Mouse (Mus musculus): ENCODE results near the gene Tcl1b2. TPM values are rescaled to one million over a fixed set of nuclear protein-coding genes. Genes with fewer than 3 reads are reported as not detected.
"Not testable (repeated sequence)": the region's sequence is repeated elsewhere in the genome, so short reads cannot be mapped to it uniquely, and the experiment has no call there.

The Tcl1b2 gene
- polyA plus RNA-seq, 1 experiment from 2014 or later: not detected

GRCm38 (mm10) chr12:105173366-105173765, 27.6 kb downstream of the Tcl1b2 start:
- Histone ChIP-seq H3K9me3 (ENCODE audit: control insufficient read depth) (no peaks in the 10 kb centered on the region), H3K4me2 (replicated peaks; ENCODE audit: low read depth) (no peak overlapping the region), H3K27ac (ENCODE audit: low read depth, low read length) (no peak overlapping the region), H3K4me3 (ENCODE audit: low read depth, low read length) (no peak overlapping the region), H3K9ac (ENCODE audit: low read depth, low read length) (no peak overlapping the region), H3K36me3 (ENCODE audit: control insufficient read depth, insufficient read depth) (no peaks in the 10 kb centered on the region), H3K27me3 (replicated peaks; ENCODE audit: control insufficient read depth, insufficient read depth, low read length) (no peaks in the 10 kb centered on the region), H3K4me1 (replicated peaks; ENCODE audit: control insufficient read depth, insufficient read depth, low read length) (no peaks in the 10 kb centered on the region)
- ATAC-seq: no peak
- no peak for TF ChIP-seq CTCF (IDR thresholded peaks at IDR 0.05; ENCODE audit: low read depth)
- 88% methylated on average over 2 of the region's 2 CpGs for whole genome bisulfite sequencing

- H3K27ac ChIP-seq (ENCODE audit: low read depth, low read length); H3K36me3 ChIP-seq (ENCODE audit: control insufficient read depth, insufficient read depth); H3K9me3 ChIP-seq (ENCODE audit: control insufficient read depth); H3K4me1 ChIP-seq (replicated peaks; ENCODE audit: control insufficient read depth, insufficient read depth, low read length); H3K4me3 ChIP-seq (ENCODE audit: low read depth, low read length); H3K9ac ChIP-seq (ENCODE audit: low read depth, low read length); H3K4me2 ChIP-seq (replicated peaks; ENCODE audit: low read depth); ATAC-seq; H3K27me3 ChIP-seq (replicated peaks; ENCODE audit: control insufficient read depth, insufficient read depth, low read length): not testable (repeated sequence)
- peak; percentile 58 for TF ChIP-seq CTCF (IDR thresholded peaks at IDR 0.05; ENCODE audit: low read depth)
- 36% methylated on average over 2 of the region's 2 CpGs for WGBS
Measured at GRCm38 (mm10) chr12:105174318-105174717, 28.5 kb downstream of the Tcl1b2 start.

- not testable (repeated sequence) for H3K4me2 ChIP-seq (replicated peaks; ENCODE audit: low read depth); H3K9me3 ChIP-seq (ENCODE audit: control insufficient read depth); H3K36me3 ChIP-seq (ENCODE audit: control insufficient read depth, insufficient read depth); ATAC-seq; H3K9ac ChIP-seq (ENCODE audit: low read depth, low read length); H3K27me3 ChIP-seq (replicated peaks; ENCODE audit: control insufficient read depth, insufficient read depth, low read length); H3K4me3 ChIP-seq (ENCODE audit: low read depth, low read length); H3K4me1 ChIP-seq (replicated peaks; ENCODE audit: control insufficient read depth, insufficient read depth, low read length); H3K27ac ChIP-seq (ENCODE audit: low read depth, low read length)
- WGBS: 51% methylated on average over 3 of the region's 3 CpGs
Measured at GRCm38 (mm10) chr12:105176044-105176443, 30.2 kb downstream of the Tcl1b2 start, which contains the start of gene Tcl1b5. Gene Tcl1b5 (plus strand): TSS chr12:105176344.

- H3K27me3 ChIP-seq (replicated peaks; ENCODE audit: control insufficient read depth, insufficient read depth, low read length); ATAC-seq; H3K4me3 ChIP-seq (ENCODE audit: low read depth, low read length); H3K36me3 ChIP-seq (ENCODE audit: control insufficient read depth, insufficient read depth); H3K27ac ChIP-seq (ENCODE audit: low read depth, low read length); H3K9me3 ChIP-seq (ENCODE audit: control insufficient read depth); H3K9ac ChIP-seq (ENCODE audit: low read depth, low read length); H3K4me2 ChIP-seq (replicated peaks; ENCODE audit: low read depth); H3K4me1 ChIP-seq (replicated peaks; ENCODE audit: control insufficient read depth, insufficient read depth, low read length): not testable (repeated sequence)
- 66% methylated on average over 4 of the region's 4 CpGs for WGBS
Measured at GRCm38 (mm10) chr12:105181040-105181644, 35.3 kb downstream of the Tcl1b2 start.

GRCm38 (mm10) chr12:105188980-105189379, 43.2 kb downstream of the Tcl1b2 start:
- ATAC-seq: not testable (repeated sequence)

GRCm38 (mm10) chr12:105190743-105191142, 44.9 kb downstream of the Tcl1b2 start, which contains the start of gene Tcl1b3:
Gene Tcl1b3 (plus strand): TSS chr12:105191043.
- H3K4me3 ChIP-seq (ENCODE audit: low read depth, low read length); H3K4me2 ChIP-seq (replicated peaks; ENCODE audit: low read depth); H3K9me3 ChIP-seq (ENCODE audit: control insufficient read depth); H3K36me3 ChIP-seq (ENCODE audit: control insufficient read depth, insufficient read depth); H3K4me1 ChIP-seq (replicated peaks; ENCODE audit: control insufficient read depth, insufficient read depth, low read length); H3K27me3 ChIP-seq (replicated peaks; ENCODE audit: control insufficient read depth, insufficient read depth, low read length); H3K27ac ChIP-seq (ENCODE audit: low read depth, low read length); ATAC-seq; H3K9ac ChIP-seq (ENCODE audit: low read depth, low read length): not testable (repeated sequence)
- WGBS: 98% methylated on average over 6 of the region's 6 CpGs

More at GRCm38 (mm10) chr12:105188980-105189379, 43.2 kb downstream of the Tcl1b2 start:
- H3K4me2 ChIP-seq (replicated peaks; ENCODE audit: low read depth); H3K36me3 ChIP-seq (ENCODE audit: control insufficient read depth, insufficient read depth); H3K4me1 ChIP-seq (replicated peaks; ENCODE audit: control insufficient read depth, insufficient read depth, low read length); H3K9ac ChIP-seq (ENCODE audit: low read depth, low read length); H3K27me3 ChIP-seq (replicated peaks; ENCODE audit: control insufficient read depth, insufficient read depth, low read length); H3K27ac ChIP-seq (ENCODE audit: low read depth, low read length); H3K9me3 ChIP-seq (ENCODE audit: control insufficient read depth); H3K4me3 ChIP-seq (ENCODE audit: low read depth, low read length): not testable (repeated sequence)
- peak; percentile 62 for TF ChIP-seq CTCF (IDR thresholded peaks at IDR 0.05; ENCODE audit: low read depth)
- WGBS: 39% methylated on average over 2 of the region's 2 CpGs

GRCm38 (mm10) chr12:105199684-105200497, 54.1 kb downstream of the Tcl1b2 start:
- not testable (repeated sequence) for H3K9ac ChIP-seq (ENCODE audit: low read depth, low read length); H3K4me2 ChIP-seq (replicated peaks; ENCODE audit: low read depth); H3K4me1 ChIP-seq (replicated peaks; ENCODE audit: control insufficient read depth, insufficient read depth, low read length); ATAC-seq; H3K27me3 ChIP-seq (replicated peaks; ENCODE audit: control insufficient read depth, insufficient read depth, low read length); H3K9me3 ChIP-seq (ENCODE audit: control insufficient read depth); H3K36me3 ChIP-seq (ENCODE audit: control insufficient read depth, insufficient read depth); H3K4me3 ChIP-seq (ENCODE audit: low read depth, low read length); H3K27ac ChIP-seq (ENCODE audit: low read depth, low read length)
- 72% methylated on average over 7 of the region's 7 CpGs for WGBS

- not testable (repeated sequence) for H3K4me2 ChIP-seq (replicated peaks; ENCODE audit: low read depth); H3K36me3 ChIP-seq (ENCODE audit: control insufficient read depth, insufficient read depth); H3K27me3 ChIP-seq (replicated peaks; ENCODE audit: control insufficient read depth, insufficient read depth, low read length); H3K9me3 ChIP-seq (ENCODE audit: control insufficient read depth); ATAC-seq; H3K9ac ChIP-seq (ENCODE audit: low read depth, low read length); H3K4me3 ChIP-seq (ENCODE audit: low read depth, low read length); H3K27ac ChIP-seq (ENCODE audit: low read depth, low read length); H3K4me1 ChIP-seq (replicated peaks; ENCODE audit: control insufficient read depth, insufficient read depth, low read length)
- 67% methylated on average over 1 of the region's 1 CpGs for WGBS
Measured at GRCm38 (mm10) chr12:105201657-105202056, 55.8 kb downstream of the Tcl1b2 start, which contains the start of gene Tcl1b4. Gene Tcl1b4 (plus strand): TSS chr12:105201957.
